Mouse (Mus musculus): Measurements from ENCODE around the gene Qser1. TPM values are rescaled to one million over a fixed set of nuclear protein-coding genes. Genes with fewer than 3 reads are reported as not detected.
"Not testable (repeated sequence)": the region's sequence is repeated elsewhere in the genome, so short reads cannot be mapped to it uniquely, and the experiment has no call there.

The Qser1 gene
- polyA plus RNA-seq (2015; fragmentation: Nextera tagmentation; extraction: Ambion mirVana), result 2.6 and 3.1 TPM in 2 replicates

DNA sequence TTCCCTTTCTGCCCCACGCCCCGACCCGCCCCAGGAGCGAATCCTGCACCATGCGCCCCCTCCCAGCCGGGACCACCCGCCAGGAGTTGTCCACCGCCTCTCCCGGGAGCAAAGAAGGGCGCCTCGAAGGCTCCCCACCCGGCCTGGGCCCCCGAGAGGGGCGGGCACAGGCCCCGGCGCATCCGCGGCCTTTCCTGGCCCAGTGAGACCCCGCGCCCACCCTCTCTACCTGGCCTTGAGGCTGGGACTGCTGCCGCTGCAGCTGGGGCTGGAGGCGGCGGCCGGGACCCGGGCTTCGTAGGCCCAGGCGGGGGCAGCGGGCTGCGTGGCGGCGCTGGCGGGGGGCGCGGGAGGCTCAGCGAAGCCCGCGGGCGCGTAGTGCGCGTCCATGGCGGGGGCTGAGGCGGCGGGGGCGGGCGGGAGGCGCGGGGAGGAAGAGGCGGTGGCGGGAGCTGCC, at the start of gene Qser1:
Qser1 (minus strand) TSS at position 390 of the 457 bp plus-strand sequence.
- peak within 1 kb of the TSS; percentile 98 for H3K27ac ChIP-seq (replicated peaks)
- H3K9me3 ChIP-seq (ENCODE audit: control insufficient read depth, low read length), result no peaks in the 10 kb centered on the region
- DNase-seq (ENCODE audit: low spot score) (no peak), ATAC-seq (ENCODE audit: low FRiP score, low TSS enrichment) (no peak; the same call in 1 of the 2 replicates)
- H3K36me3 ChIP-seq (ENCODE audit: control insufficient read depth, insufficient read depth, low read length), result no peaks in the 10 kb centered on the region
- peak within 1 kb of the TSS; percentile 94 for H3K4me3 ChIP-seq (ENCODE audit: low read depth, low read length)
- H3K4me1 ChIP-seq (replicated peaks; ENCODE audit: control insufficient read depth, insufficient read depth), result peaks cover 3% of the 10 kb centered on the region; the same call in 1 of the 2 replicates
- H3K9ac ChIP-seq (ENCODE audit: low read length), result peak within 1 kb of the TSS; percentile 98
- H3K4me2 ChIP-seq (replicated peaks; ENCODE audit: low read depth), result peak within 1 kb of the TSS; percentile 85
- under 1% methylated on average over 21 of the region's 50 CpGs for WGBS
- H3K27me3 ChIP-seq (ENCODE audit: control insufficient read depth, insufficient read depth, low read length), result no peaks in the 10 kb centered on the region
- TF ChIP-seq EP300 (optimal IDR thresholded peaks at IDR 0.05), result no peak
- TF ChIP-seq CTCF (IDR thresholded peaks at IDR 0.05; ENCODE audit: low read depth), result no peak

DNA sequence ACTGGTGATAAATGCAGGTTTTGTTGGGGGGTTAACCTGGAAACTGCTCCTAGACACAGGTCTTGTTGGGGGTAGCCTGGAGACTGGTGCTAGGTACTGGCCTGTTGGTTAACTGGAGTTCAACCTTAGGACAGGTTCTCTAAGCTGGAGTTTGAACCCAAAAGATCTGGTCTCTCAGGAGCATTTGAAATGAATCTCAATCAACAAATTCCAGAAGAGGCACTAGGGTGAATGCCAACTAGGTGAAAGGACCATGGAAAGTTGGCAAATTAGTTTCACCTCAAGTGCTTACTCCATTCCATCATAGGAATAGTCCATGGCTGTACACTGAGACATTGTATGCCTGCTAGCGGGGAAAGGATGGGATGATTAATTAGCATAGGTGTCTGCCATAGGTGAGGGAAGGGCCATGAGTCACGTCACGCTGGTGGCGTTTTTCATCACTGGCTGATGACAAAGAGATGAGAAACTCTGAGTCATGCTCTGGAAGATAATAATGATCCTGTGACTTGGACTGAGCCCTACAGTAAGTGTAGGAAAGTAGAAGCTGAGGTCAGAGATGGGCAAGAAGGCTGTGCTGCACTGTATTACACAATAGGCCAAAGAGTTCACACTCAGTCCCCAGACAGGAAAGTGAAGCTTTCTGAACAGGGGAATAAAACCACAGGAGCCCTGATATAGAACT, 47.8 kb upstream of the Qser1 start:
- H3K4me2 ChIP-seq (replicated peaks; ENCODE audit: low read depth), result no peak overlapping the region
- no peaks in the 10 kb centered on the region for H3K4me1 ChIP-seq (replicated peaks; ENCODE audit: control insufficient read depth, insufficient read depth)
- TF ChIP-seq EP300 (optimal IDR thresholded peaks at IDR 0.05) (no peak), CTCF (IDR thresholded peaks at IDR 0.05; ENCODE audit: low read depth) (no peak)
- WGBS, result 68% methylated on average over 4 of the region's 4 CpGs
- no peaks in the 10 kb centered on the region for H3K27me3 ChIP-seq (ENCODE audit: control insufficient read depth, insufficient read depth, low read length)
- no peak overlapping the region for H3K4me3 ChIP-seq (ENCODE audit: low read depth, low read length)
- no peaks in the 10 kb centered on the region for H3K36me3 ChIP-seq (ENCODE audit: control insufficient read depth, insufficient read depth, low read length)
- DNase-seq (ENCODE audit: low spot score), result no peak
- H3K9me3 ChIP-seq (ENCODE audit: control insufficient read depth, low read length), result no peaks in the 10 kb centered on the region
- no peak overlapping the region for H3K27ac ChIP-seq (replicated peaks)
- peak; percentile 57; the same call in 1 of the 2 replicates for ATAC-seq (ENCODE audit: low FRiP score, low TSS enrichment)
- H3K9ac ChIP-seq (ENCODE audit: low read length), result no peak overlapping the region

DNA sequence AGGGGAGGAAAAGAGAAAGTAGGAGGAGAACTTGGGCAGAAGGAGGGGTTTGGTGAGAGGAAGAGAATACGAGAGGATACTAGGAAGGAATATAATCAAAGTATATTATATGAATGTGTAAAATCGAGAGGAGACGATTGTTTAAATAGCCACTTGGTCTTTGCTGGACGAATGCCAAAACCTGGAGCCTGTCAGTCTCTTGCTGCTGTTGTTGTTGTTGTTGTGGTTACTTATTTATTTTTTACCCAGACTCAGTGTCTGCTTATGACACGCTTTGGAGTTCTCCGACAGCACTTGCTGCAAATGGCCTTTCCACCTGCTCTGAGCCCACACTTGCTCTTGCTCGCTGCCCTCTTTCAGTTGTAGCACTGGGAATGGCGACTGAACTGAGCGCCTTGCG, 43.9 kb upstream of the Qser1 start:
- ATAC-seq (ENCODE audit: low FRiP score, low TSS enrichment), result no peak
- no peak overlapping the region for H3K9ac ChIP-seq (ENCODE audit: low read length)

GRCm38 (mm10) chr2:104859060-104859459, 42.5 kb upstream of the Qser1 start:
- no peak overlapping the region for H3K4me2 ChIP-seq (replicated peaks; ENCODE audit: low read depth)
- DNase-seq (ENCODE audit: low spot score) (peak; percentile 44), ATAC-seq (ENCODE audit: low FRiP score, low TSS enrichment) (peak; percentile 83)
- WGBS, result 43% methylated on average over 5 of the region's 5 CpGs
- H3K27ac ChIP-seq (replicated peaks), result no peak overlapping the region
- no peaks in the 10 kb centered on the region for H3K36me3 ChIP-seq (ENCODE audit: control insufficient read depth, insufficient read depth, low read length)
- no peaks in the 10 kb centered on the region for H3K4me1 ChIP-seq (replicated peaks; ENCODE audit: control insufficient read depth, insufficient read depth)
- H3K27me3 ChIP-seq (ENCODE audit: control insufficient read depth, insufficient read depth, low read length), result no peaks in the 10 kb centered on the region
- TF ChIP-seq EP300 (optimal IDR thresholded peaks at IDR 0.05) (no peak), CTCF (IDR thresholded peaks at IDR 0.05; ENCODE audit: low read depth) (no peak)
- no peak overlapping the region for H3K9ac ChIP-seq (ENCODE audit: low read length)
- H3K9me3 ChIP-seq (ENCODE audit: control insufficient read depth, low read length), result no peaks in the 10 kb centered on the region
- H3K4me3 ChIP-seq (ENCODE audit: low read depth, low read length), result no peak overlapping the region

More for the DNA sequence above, 43.9 kb upstream of the Qser1 start:
- WGBS, result 69% methylated on average over 10 of the region's 10 CpGs
- H3K27me3 ChIP-seq (ENCODE audit: control insufficient read depth, insufficient read depth, low read length), result no peaks in the 10 kb centered on the region
- TF ChIP-seq EP300 (optimal IDR thresholded peaks at IDR 0.05) (no peak), CTCF (IDR thresholded peaks at IDR 0.05; ENCODE audit: low read depth) (no peak)
- H3K4me2 ChIP-seq (replicated peaks; ENCODE audit: low read depth), result no peak overlapping the region
- no peak for DNase-seq (ENCODE audit: low spot score)
- H3K36me3 ChIP-seq (ENCODE audit: control insufficient read depth, insufficient read depth, low read length), result no peaks in the 10 kb centered on the region
- no peaks in the 10 kb centered on the region for H3K4me1 ChIP-seq (replicated peaks; ENCODE audit: control insufficient read depth, insufficient read depth)
- H3K4me3 ChIP-seq (ENCODE audit: low read depth, low read length), result no peak overlapping the region
- no peaks in the 10 kb centered on the region for H3K9me3 ChIP-seq (ENCODE audit: control insufficient read depth, low read length)
- H3K27ac ChIP-seq (replicated peaks), result no peak overlapping the region

DNA sequence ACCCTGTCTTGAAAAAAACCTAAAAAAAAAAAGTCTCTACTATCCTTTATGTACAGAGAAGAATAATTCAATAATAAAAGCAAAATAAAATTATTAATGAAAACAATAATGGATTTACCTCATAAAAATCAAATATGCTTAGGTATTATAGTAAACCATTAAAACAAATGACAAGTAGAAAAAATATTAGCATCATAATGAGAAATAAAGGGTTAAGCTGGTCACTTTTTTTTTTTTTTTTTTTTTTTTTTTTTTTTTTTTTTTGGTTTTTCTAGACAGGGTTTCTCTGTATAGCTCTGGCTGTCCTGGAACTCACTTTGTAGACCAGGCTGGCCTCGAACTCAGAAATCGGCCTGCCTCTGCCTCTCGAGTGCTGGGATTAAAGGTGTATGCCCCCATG, 41.5 kb upstream of the Qser1 start:
- not testable (repeated sequence) for H3K4me3 ChIP-seq (ENCODE audit: low read depth, low read length); H3K9me3 ChIP-seq (ENCODE audit: control insufficient read depth, low read length); H3K27me3 ChIP-seq (ENCODE audit: control insufficient read depth, insufficient read depth, low read length); H3K36me3 ChIP-seq (ENCODE audit: control insufficient read depth, insufficient read depth, low read length); DNase-seq (ENCODE audit: low spot score); H3K27ac ChIP-seq (replicated peaks); H3K4me1 ChIP-seq (replicated peaks; ENCODE audit: control insufficient read depth, insufficient read depth); ATAC-seq (ENCODE audit: low FRiP score, low TSS enrichment); H3K4me2 ChIP-seq (replicated peaks; ENCODE audit: low read depth); H3K9ac ChIP-seq (ENCODE audit: low read length)
- WGBS, result 95% methylated on average over 3 of the region's 3 CpGs

GRCm38 (mm10) chr2:104856218-104856617, 39.7 kb upstream of the Qser1 start:
- Histone ChIP-seq H3K4me2 (replicated peaks; ENCODE audit: low read depth) (no peak overlapping the region), H3K4me3 (ENCODE audit: low read depth, low read length) (no peak overlapping the region), H3K27me3 (ENCODE audit: control insufficient read depth, insufficient read depth, low read length) (no peaks in the 10 kb centered on the region), H3K27ac (replicated peaks) (no peak overlapping the region), H3K9me3 (ENCODE audit: control insufficient read depth, low read length) (no peaks in the 10 kb centered on the region), H3K36me3 (ENCODE audit: control insufficient read depth, insufficient read depth, low read length) (no peaks in the 10 kb centered on the region), H3K9ac (ENCODE audit: low read length) (no peak overlapping the region), H3K4me1 (replicated peaks; ENCODE audit: control insufficient read depth, insufficient read depth) (no peaks in the 10 kb centered on the region)
- ATAC-seq (ENCODE audit: low FRiP score, low TSS enrichment) (no peak), DNase-seq (ENCODE audit: low spot score) (no peak)
- WGBS, result 57% methylated on average over 1 of the region's 1 CpGs
- TF ChIP-seq EP300 (optimal IDR thresholded peaks at IDR 0.05) (no peak), CTCF (IDR thresholded peaks at IDR 0.05; ENCODE audit: low read depth) (no peak)
